Mouse (Mus musculus) liver (tissue): ENCODE results near the gene Chka.
A peak's percentile ranks its signal among the peaks of the same experiment; 100 is the strongest.

Experiments used
- DNase-seq: peaks from one replicate; pipeline ENCODE4 v3.0.0-alpha.2; 2020; ENCODE audit warnings: mixed read lengths

Gene Chka

DNA sequence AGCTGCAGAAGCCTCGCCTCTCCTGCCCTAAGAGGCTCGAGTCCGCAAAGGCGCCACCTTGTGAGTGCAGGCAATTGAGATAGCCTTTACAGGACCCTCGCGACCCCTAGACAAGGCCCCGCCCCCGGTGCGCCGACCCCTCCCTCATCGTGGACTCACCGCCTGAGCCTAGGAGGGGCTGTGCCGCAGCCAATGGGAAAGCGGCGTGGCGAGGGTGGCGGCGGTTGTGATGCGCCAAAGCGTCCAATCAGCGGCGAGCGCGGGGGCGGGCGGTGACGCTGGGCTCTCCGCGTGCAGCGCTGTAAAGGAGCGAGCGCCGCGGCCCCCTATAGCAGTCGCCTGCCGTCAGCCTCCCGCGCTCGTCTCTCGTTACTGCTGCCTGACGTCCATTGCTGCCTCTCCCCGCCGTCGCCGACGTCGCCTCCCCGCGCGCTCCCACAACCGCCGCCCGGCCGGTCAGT is at the start of gene Chka:
Gene Chka (plus strand): TSS at position 272 of the 461 bp plus-strand sequence.
- peak; percentile 96 for DNase-seq

DNA sequence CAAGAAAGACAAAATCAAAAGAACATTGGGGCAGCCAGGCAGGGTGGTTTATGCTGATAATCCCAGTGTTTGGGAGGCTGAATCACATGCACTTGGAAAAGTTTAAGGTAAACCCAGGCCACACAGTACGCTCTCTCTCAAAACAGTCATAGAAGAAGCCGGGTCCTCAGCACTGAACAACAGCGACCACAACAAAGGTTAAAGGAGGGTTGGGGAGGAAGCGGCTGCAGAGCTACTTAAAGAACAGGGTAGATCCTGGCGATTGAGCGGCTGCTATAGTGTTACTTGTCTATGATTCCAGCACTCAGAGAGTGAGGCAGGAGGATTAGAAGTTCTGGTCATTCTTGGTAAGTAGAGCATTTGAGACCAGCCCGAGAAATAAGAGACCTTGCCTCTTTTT is 46.0 kb upstream of the Chka start:
- DNase-seq = no peak

- no peak for DNase-seq
These were observed 40.9 kb upstream of the Chka start for GRCm38 (mm10) chr19:3810536-3811233.

- DNase-seq = no peak
These were observed 37.1 kb upstream of the Chka start for GRCm38 (mm10) chr19:3814461-3814860.

- no peak for DNase-seq
These were observed 35.7 kb upstream of the Chka start for GRCm38 (mm10) chr19:3815824-3816223.

GRCm38 (mm10) chr19:3819080-3819479 is 32.5 kb upstream of the Chka start:
- DNase-seq = no peak

- DNase-seq = no peak
These were observed 31.6 kb upstream of the Chka start for GRCm38 (mm10) chr19:3819899-3820444.

- no peak for DNase-seq
These were observed 26.5 kb upstream of the Chka start for GRCm38 (mm10) chr19:3825044-3825443.

DNA sequence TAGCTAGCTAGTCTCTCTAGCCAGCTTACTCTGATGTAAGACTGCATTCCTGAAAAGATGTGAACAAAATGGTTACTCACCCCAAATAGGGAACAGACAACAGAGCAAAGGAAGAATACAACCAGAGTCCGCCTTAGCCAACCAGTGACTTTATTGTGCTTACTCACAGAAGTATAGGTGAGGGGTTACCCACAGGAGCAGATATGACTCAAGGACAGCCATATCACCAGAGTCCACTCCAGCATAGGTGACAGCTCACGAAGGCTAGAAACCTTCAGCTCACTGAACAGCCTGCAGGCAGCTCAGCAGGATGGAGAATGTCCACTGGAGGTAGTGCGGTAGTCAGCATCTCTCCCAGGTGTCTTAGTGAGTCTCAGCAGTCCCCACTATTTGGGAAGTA is 21.7 kb upstream of the Chka start:
- DNase-seq = no peak

DNA sequence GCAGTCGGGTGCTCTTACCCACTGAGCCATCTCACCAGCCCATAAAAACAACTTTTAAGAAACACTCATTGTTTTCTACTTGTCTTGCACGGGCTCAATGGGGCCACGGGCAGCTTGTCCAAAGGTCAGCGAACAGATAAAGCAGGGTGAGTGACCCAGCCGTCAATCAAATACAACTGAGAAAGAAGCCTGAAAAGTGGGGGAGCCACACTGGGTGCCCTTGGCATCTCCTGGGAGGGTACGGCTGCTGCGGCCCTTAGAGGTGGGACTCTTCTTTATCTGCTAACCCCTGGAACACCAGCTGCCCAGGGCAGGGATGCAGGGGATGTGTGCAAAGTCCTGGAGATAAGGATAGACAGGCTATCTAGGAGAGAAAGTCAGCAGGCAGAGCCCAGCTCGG is 19.9 kb upstream of the Chka start:
- DNase-seq = peak; percentile 77

GRCm38 (mm10) chr19:3832851-3833353 is 18.7 kb upstream of the Chka start:
- peak; percentile 59 for DNase-seq

DNA sequence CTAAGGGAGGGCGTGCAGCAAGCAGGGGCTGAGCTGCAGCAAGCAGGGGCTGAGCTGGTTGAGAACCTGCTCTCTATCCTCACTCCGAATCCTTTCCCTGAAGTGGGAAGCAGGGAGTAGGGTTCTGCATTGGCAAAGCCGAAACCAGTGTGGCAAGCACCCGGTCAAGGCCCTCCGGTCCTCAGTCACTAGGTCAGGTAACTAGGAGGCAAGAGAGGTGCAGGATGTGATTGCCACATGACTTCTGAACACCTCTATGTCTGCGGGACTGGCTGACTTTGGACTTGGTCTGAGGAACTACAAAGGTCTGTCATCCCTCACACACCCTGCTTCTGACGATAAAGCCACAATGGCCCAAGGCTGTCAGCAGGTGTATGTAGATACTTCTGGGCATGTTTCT is 17.3 kb upstream of the Chka start:
- no peak for DNase-seq

GRCm38 (mm10) chr19:3836791-3837190 is 14.8 kb upstream of the Chka start:
- DNase-seq = no peak

GRCm38 (mm10) chr19:3838931-3839330 is 12.6 kb upstream of the Chka start:
- DNase-seq = no peak

GRCm38 (mm10) chr19:3839686-3840085 is 11.9 kb upstream of the Chka start:
- no peak for DNase-seq

- no peak for DNase-seq
These were observed 11.3 kb upstream of the Chka start for GRCm38 (mm10) chr19:3840214-3840651.

DNA sequence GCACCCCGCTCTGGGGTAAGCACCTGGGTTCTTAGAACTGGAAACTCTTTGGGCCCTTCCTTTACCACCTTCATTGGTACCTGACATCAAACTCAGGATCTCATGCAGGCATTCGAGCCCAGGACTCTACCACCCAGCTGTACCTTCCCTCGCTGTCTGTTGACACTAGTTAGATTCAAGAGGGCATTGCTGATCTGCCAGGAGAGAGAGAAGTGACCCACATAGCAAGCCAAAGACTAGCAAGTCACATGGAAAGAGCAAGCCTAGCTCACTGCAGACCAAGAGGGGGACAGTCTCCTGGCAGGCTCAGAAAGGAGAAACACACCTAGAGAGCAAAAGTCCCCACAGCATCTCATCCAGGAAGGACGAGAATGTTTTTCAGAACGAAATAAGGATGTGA is 10.9 kb upstream of the Chka start:
- DNase-seq = no peak

- no peak for DNase-seq
These were observed 9.0 kb upstream of the Chka start for GRCm38 (mm10) chr19:3842359-3843148.

GRCm38 (mm10) chr19:3843629-3844028 is 7.9 kb upstream of the Chka start:
- no peak for DNase-seq

GRCm38 (mm10) chr19:3844836-3845235 is 6.7 kb upstream of the Chka start:
- DNase-seq = no peak

DNA sequence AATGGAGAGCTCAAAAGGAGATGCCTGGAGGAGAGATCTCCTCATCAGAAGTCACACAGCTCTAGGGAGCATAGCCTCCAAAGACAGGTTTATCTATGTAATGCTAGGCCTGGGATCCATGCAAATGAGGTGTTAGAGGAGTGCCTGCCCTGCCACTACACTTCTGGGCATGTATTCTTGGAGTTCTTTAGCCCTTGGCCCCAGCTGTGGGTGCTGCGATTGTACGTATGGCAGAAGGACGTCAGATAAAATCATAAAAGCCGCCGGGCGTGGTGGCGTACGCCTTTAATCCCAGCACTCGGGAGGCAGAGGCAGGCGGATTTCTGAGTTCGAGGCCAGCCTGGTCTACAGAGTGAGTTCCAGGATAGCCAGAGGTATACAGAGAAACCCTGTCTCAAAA is 6.2 kb upstream of the Chka start:
- DNase-seq = no peak

GRCm38 (mm10) chr19:3845803-3846406 is 5.7 kb upstream of the Chka start:
- DNase-seq = no peak
